Mouse (Mus musculus): ENCODE data around the gene Atg7.
A peak's percentile ranks its signal among the peaks of the same experiment; 100 is the strongest.
"Not testable (repeated sequence)": the region's sequence is repeated elsewhere in the genome, so short reads cannot be mapped to it uniquely, and the experiment has no call there.

Atg7 gene

GRCm38 (mm10) chr6:114642601-114643528, at the start of gene Atg7:
Gene Atg7 (plus strand): TSS chr6:114643097.
- peak; percentile 96 for DNase-seq

DNA sequence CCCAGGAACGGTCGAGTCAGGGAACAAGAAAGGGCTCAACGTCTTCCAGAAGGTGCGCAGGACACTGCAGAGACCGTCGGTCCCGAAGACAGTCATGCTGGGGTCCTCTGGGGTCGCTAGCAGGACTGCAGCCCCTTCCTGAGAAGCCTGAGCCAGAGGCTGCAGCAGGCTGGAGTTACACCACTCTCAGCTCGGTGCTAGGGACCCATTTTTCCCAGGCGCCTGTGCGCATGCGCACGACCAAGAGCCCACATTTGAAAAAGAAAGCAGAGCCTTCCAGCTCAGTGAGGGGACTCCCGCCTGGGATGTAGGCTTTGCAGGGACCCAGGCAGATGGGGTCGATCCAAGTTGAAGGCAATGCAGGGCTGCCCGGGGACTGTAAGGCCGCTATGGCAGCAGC, 28.8 kb upstream of the Atg7 start:
- DNase-seq, result not testable (repeated sequence)

- DNase-seq, result not testable (repeated sequence)
These were observed 9.0 kb upstream of the Atg7 start for GRCm38 (mm10) chr6:114633886-114634285.

- no peak for DNase-seq
These were observed 819 bp downstream of the Atg7 start for GRCm38 (mm10) chr6:114643716-114644115.

DNA sequence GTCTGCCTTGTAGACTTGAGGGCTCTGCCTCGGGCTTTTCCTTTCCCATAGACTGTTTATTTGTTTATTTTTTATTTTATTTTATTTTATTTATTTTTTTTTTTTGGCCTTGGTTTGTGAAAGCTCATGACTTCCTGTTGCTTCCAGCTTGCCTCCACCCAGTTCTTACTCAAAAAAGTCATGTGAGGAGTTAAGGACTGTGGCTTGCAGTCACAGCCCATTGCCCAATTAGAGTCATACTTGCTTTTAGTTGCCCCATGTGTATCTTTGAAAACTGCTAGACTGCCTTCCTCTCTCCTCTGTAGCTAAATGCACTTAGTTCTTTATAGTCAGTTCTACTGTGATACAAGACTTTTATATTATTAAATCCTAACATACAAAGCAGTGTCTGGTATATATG, 1.6 kb downstream of the Atg7 start:
- no peak for DNase-seq

GRCm38 (mm10) chr6:114646201-114646600, 3.3 kb downstream of the Atg7 start:
- DNase-seq, result no peak

DNA sequence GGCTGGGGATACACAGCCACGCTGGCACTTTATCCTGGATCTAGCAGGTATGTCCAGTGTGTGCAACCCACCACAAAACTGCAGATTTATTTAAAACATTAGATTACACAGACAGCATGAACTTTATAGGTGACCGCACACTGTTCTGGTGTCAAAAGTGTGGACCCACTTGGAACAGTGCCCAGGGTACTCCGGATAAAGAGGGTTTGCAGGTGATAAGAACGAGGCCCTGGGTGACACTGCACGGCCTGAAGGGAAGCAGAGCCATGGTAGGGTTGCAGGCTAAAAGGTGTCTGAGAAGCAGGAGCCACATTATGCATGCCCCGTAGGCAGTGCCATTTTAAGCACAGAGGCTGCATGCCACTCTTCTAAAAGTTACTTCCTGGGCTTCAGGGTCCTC, 4.1 kb downstream of the Atg7 start:
- DNase-seq, result no peak

DNA sequence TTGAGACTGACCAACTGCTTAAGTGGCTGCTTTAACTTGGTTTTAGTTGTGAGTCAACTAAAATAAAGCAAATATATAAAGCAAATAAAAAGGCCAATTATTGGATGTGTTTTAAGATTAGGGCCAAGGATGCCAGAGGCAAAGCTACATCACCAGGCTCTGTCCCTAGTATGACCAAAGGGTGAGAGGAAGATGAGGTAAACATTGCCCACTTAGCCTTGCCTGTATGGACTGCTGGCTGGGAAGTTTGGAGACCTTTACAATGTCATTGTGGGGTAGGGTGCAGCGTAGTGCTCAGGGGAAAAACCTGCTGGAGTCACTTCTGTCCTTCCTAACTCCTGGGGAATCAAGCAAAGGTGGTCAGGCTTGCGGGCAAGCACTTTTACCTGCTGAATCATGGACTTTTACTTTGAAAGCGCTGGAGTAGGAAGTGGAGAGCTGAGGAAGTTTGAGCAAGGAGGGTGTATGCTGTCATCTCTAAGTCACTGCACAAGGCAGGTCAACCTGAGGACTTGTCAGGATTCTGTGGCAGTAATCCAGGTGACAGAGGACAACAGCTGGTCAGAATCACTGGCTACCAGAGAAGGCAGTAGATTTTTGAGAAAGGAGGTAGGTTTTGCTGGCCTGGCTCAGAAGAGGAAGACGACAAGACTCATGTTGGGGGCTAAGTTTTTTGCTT, 5.6 kb downstream of the Atg7 start:
- DNase-seq, result no peak

DNA sequence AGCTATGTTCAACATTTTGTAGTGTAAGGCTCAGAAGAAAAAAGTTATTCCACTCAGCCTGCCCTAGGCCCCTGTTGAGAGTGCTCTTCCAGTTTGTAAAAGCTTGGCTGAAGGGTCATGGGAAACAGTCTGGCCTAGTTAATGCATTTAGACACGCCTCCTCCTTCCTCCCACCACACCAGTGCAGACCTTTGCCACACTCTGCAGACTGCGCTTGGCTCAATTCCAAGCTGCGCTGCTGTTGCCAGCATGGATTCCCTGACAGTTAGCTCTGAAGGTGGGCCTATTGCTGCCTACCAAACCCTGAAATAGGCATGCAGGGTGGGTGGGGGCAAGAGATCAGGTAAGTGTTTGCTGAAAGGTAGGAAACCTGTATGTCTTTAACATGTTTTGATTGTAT, 9.3 kb downstream of the Atg7 start:
- DNase-seq, result peak; percentile 90

GRCm38 (mm10) chr6:114656826-114657600, 14.1 kb downstream of the Atg7 start:
- no peak for DNase-seq

DNA sequence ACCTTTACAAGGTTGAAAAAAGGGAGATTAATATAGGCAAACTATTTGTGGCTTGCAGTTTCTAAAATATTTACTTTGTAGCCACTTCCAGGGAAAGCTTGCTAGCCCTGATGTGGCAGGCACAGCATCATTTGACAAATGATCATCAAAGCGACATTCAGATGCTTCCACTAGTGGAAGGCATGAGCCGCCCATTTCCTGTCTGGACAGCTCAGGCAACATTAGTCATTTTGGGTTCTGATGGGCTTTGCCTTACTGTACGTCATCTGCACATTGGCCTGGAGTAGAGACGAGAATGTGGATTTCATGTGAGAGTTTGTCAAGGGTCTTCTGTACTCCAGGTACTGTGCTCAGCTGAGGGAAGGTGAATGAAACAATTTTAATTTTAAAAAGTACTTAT, 14.9 kb downstream of the Atg7 start:
- no peak for DNase-seq

DNA sequence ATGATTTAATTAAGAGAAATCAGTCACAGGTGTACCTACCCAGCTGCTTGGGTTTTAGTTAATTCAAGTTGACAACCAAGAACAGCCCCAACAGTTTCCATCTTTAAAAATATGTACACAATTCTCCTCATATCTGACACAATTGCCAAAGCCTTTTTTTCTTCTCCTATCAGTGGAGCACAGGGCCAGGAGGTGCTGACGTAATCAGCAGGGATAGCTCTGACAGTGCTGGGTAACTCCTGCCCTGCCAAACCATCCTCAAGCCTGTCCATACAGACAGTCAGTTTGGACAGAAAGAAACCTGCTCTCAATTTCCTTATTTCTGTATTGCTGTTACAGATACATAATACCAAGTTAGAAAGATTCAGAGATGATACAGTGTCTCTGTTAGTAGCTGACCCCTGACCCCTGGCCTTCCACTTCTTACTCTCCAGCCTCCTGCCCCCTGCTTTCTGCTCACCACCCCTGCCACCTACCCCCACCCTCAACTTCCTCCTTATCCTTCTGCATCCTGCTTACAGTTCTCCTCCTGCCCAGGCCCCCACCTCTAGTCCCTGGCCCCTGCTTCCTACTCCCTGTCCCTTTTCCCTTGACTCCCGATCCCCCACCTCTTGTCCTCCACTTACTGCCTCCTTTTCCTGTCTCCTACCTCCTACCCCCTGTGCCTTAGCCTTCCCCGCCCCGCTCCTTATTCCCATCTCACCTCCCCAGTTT, 16.5 kb downstream of the Atg7 start:
- DNase-seq, result no peak

DNA sequence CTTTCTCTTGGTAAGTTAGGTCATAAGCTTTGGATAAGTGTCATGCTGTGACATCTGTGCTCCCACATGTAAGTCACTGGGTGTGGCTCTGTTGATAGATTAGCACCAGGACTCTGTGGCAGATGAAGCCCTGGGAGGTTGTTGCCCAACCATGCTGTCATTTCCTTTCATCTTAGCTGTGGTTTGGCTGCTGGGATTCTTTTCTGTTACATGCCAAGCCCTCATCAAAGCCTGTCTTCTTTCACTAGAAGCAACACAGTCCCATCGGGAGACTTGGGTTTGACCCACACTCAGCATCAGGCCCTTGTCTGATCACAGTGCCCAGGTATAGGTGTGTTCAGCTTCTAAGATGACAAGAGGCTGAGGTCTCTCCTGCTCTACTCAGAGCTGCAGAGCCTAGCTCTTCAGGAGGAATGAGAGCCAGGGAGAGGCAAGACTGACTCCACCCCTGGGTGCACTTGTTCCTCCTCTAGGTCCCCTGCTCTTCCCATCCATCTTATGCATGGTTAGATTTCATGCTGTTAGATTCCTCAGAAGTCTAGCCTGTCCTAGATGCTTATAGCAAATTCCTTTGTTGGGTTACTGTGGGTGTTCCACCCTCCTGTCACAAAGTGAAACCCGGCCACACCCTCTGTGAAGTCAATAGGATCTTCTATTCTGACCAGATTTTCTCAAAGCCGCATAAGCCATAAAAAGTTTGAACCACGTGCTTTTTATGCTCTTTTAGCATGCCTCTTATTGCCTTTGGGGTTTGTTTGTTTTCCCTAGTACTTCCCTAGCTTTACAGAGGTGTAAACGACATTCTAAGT, 17.3 kb downstream of the Atg7 start:
- DNase-seq, result no peak

DNA sequence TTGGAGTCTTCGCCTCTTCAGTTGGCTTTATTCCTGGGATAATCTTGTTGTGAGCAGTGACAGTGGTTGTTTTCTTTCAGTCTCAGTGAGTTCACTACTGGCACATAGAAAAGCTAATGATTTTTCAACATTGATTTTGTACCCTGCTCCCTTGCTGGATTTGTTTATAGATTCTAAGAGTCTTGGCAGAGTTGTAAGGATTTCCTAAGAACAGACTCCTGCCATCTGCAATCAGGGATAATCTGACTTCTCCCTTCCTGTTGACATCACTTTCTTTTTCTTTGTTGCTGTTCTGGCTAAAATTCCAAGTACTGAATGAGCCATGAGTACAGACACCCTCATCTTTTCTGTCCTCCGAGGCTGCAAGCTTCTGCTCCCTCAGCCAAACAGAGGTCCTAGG, 20.8 kb downstream of the Atg7 start:
- no peak for DNase-seq

GRCm38 (mm10) chr6:114664716-114665115, 21.8 kb downstream of the Atg7 start:
- DNase-seq, result no peak

DNA sequence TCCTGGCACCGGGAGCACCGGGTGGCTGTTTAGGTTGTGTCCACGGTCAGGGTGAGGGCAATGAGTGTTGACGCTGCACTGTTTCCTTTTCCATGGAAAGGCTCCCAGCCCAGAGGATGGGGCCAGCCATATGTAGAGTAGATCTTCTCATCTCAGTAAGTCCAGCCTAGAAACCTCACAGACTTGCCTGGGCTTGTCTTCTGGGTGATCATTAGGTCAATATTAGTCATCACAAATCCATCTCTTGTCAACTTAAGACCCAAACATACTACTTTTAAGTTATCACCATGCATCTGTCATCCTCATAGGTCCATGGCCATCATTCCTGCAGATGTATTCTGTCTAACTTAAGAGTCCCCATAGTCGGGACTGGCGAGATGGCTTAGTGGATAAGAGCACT, 24.6 kb downstream of the Atg7 start:
- DNase-seq, result no peak

- DNase-seq, result no peak
These were observed 31.9 kb downstream of the Atg7 start for GRCm38 (mm10) chr6:114674771-114675170.

- no peak for DNase-seq
These were observed 33.2 kb downstream of the Atg7 start for GRCm38 (mm10) chr6:114676091-114676490.

- DNase-seq, result no peak
These were observed 39.3 kb downstream of the Atg7 start for GRCm38 (mm10) chr6:114682092-114682711.

- peak; percentile 14 for DNase-seq
These were observed 40.8 kb downstream of the Atg7 start for GRCm38 (mm10) chr6:114683741-114684140.

- DNase-seq, result no peak
These were observed 41.5 kb downstream of the Atg7 start for GRCm38 (mm10) chr6:114684407-114684806.
